Mouse (Mus musculus): ENCODE measurements around the gene Cideb.
A peak's percentile ranks its signal among the peaks of the same experiment; 100 is the strongest.

Gene Cideb

GRCm38 (mm10) chr14:55721700-55722437 is 36.4 kb downstream of the Cideb start, which contains the start of gene Rabggta:
Gene Rabggta, minus strand, starts transcription at chr14:55722263.
- peak; percentile 90 for DNase-seq

- DNase-seq, result no peak
Measured at GRCm38 (mm10) chr14:55721076-55721475, 37.2 kb downstream of the Cideb start.

- DNase-seq, result no peak
Measured at GRCm38 (mm10) chr14:55720666-55721065, 37.6 kb downstream of the Cideb start.

GRCm38 (mm10) chr14:55719737-55720136 is 38.5 kb downstream of the Cideb start:
- no peak for DNase-seq

- DNase-seq, result no peak
Measured at GRCm38 (mm10) chr14:55716884-55717283, 41.4 kb downstream of the Cideb start.

- no peak for DNase-seq
Measured at GRCm38 (mm10) chr14:55716271-55716670, 42.0 kb downstream of the Cideb start.

GRCm38 (mm10) chr14:55714893-55715292 is 43.4 kb downstream of the Cideb start:
- no peak for DNase-seq

GRCm38 (mm10) chr14:55713729-55714122 is 44.5 kb downstream of the Cideb start, which contains the start of gene Tgm1:
Gene Tgm1, minus strand, starts transcription at chr14:55713926.
- DNase-seq, result no peak

- no peak for DNase-seq
Measured at GRCm38 (mm10) chr14:55713007-55713728, 45.1 kb downstream of the Cideb start.

GRCm38 (mm10) chr14:55711786-55712185 is 46.5 kb downstream of the Cideb start:
- DNase-seq, result no peak

- DNase-seq, result no peak
Measured at GRCm38 (mm10) chr14:55709509-55709908, 48.7 kb downstream of the Cideb start.

GRCm38 (mm10) chr14:55707397-55707796 is 50.9 kb downstream of the Cideb start:
- no peak for DNase-seq

GRCm38 (mm10) chr14:55706051-55706600 is 52.1 kb downstream of the Cideb start:
- DNase-seq, result no peak
